ENCODE assay signal across 22 mouse cellular contexts in genomic region chr4:134668355-134669028, GRCm38 (mm10). TPM values are rescaled to one million over a fixed set of nuclear protein-coding genes. Genes with fewer than 3 reads are reported as not detected.
DNase-seq lines count a peak whose midpoint lies in the region; ATAC-seq lines count a peak whose summit lies in the region.
"Had no signal": no experiment of that assay in that cellular context is flagged by ENCODE, and none has a peak within 500 bp of the region (broad histone marks: within the 10 kb centered on the region; RNA-seq: fewer than 3 reads in every experiment).

No protein-coding gene starts in this region.

- H3K27me3 ChIP-seq in heart, embryonic 10.5 days (ENCODE audit: insufficient read depth, poor library complexity, severe bottlenecking): no peaks in the 10 kb centered on the region
- H3K27me3 ChIP-seq in heart, embryonic 11.5 days (ENCODE audit: control insufficient read depth, insufficient read depth, low read length): no peaks in the 10 kb centered on the region
- no peaks in the 10 kb centered on the region for H3K27me3 ChIP-seq in neural tube, embryonic 13.5 days
- H3K27me3 ChIP-seq in limb, embryonic 13.5 days: no peaks in the 10 kb centered on the region
- H3K27me3 ChIP-seq: CH12.LX; embryonic facial prominence, embryonic 13.5 days had no signal

- intact Hi-C loops in left cerebral cortex, postnatal 25 days (cut with DNase I): no loop called here

- ATAC-seq in heart, embryonic 11.5 days (replicated peaks; ENCODE audit: insufficient number of reproducible peaks, low FRiP score, low TSS enrichment): no peak
- ATAC-seq in neural tube, embryonic 13.5 days (ENCODE audit: low read depth): no peak
- no peak for ATAC-seq in limb, embryonic 13.5 days (ENCODE audit: low FRiP score, low read depth)
- ATAC-seq: forebrain, postnatal 0 days; hindbrain, embryonic 16.5 days; intestine, postnatal 0 days had no signal

- H3K4me3 ChIP-seq in heart, embryonic 10.5 days: no peak overlapping the region
- no peak overlapping the region for H3K4me3 ChIP-seq in heart, embryonic 11.5 days (ENCODE audit: low read depth, low read length)
- no peak overlapping the region for H3K4me3 ChIP-seq in neural tube, embryonic 13.5 days
- no peak overlapping the region for H3K4me3 ChIP-seq in limb, embryonic 13.5 days
- H3K4me3 ChIP-seq: embryonic facial prominence, embryonic 13.5 days; megakaryocyte, embryonic 14.5 days had no signal

- H3K9ac ChIP-seq in heart, embryonic 11.5 days (ENCODE audit: low read depth, low read length): no peak overlapping the region
- H3K9ac ChIP-seq in neural tube, embryonic 13.5 days: no peak overlapping the region
- 0 out of 2 replicates have a peak overlapping the region, but pooled peaks have one; percentile 14 for H3K9ac ChIP-seq in limb, embryonic 13.5 days
- H3K9ac ChIP-seq: embryonic facial prominence, embryonic 13.5 days; forebrain, postnatal 0 days had no signal

- WGBS in heart, embryonic 10.5 days: 47% methylated on average over 12 of the region's 12 CpGs
- 46% methylated on average over 12 of the region's 12 CpGs for WGBS in heart, embryonic 11.5 days (ENCODE audit: insufficient replicate concordance)
- 59% methylated on average over 12 of the region's 12 CpGs for WGBS in neural tube, embryonic 13.5 days
- 54% methylated on average over 12 of the region's 12 CpGs for WGBS in limb, embryonic 13.5 days

- DNase-seq in heart, embryonic 10.5 days (ENCODE audit: low spot score): no peak
- no peak for DNase-seq in neural tube, embryonic 10.5 days (ENCODE audit: extremely low spot score, low spot score)
- DNase-seq in cerebellum, adult 9-11 months: peak; percentile 84
- no peak for DNase-seq in adrenal gland, postnatal 14 days
- DNase-seq in left cerebral cortex, postnatal 25 days (ENCODE audit: low spot score in 2 of 2): no peak
- DNase-seq: adrenal gland, postnatal 25 days; forebrain, postnatal 0 days; heart, adult 18-20 months; kidney, postnatal 10 days; layer of hippocampus, postnatal 36 days; lung, adult 18-20 months; lung, postnatal 14 days; right cerebral cortex, adult 18-20 months; thymus, postnatal 25 days had no signal

- no peak overlapping the region for H3K4me2 ChIP-seq in heart, embryonic 11.5 days
- H3K4me2 ChIP-seq in neural tube, embryonic 13.5 days: no peak overlapping the region
- no peak overlapping the region for H3K4me2 ChIP-seq in limb, embryonic 13.5 days (replicated peaks)
- H3K4me2 ChIP-seq: embryonic facial prominence, embryonic 13.5 days had no signal

- peaks cover 64% of the 10 kb centered on the region for H3K4me1 ChIP-seq in heart, embryonic 10.5 days
- H3K4me1 ChIP-seq in heart, embryonic 11.5 days (ENCODE audit: control insufficient read depth, insufficient read depth, low read length): peaks cover 30% of the 10 kb centered on the region
- H3K4me1 ChIP-seq in neural tube, embryonic 13.5 days (replicated peaks): peaks cover 40% of the 10 kb centered on the region
- H3K4me1 ChIP-seq in limb, embryonic 13.5 days: peaks cover 40% of the 10 kb centered on the region

- peak overlapping the region; percentile 75; the same call in 1 of the 2 replicates for H3K27ac ChIP-seq in heart, embryonic 10.5 days
- H3K27ac ChIP-seq in heart, embryonic 11.5 days (ENCODE audit: low read depth, low read length): no peak overlapping the region
- 0 out of 2 replicates have a peak overlapping the region, but pooled peaks have one; percentile 18 for H3K27ac ChIP-seq in neural tube, embryonic 13.5 days (replicated peaks)
- no peak overlapping the region for H3K27ac ChIP-seq in limb, embryonic 13.5 days
- H3K27ac ChIP-seq: embryonic facial prominence, embryonic 13.5 days had no signal

- no peaks in the 10 kb centered on the region for H3K9me3 ChIP-seq in heart, embryonic 10.5 days
- no peaks in the 10 kb centered on the region for H3K9me3 ChIP-seq in heart, embryonic 11.5 days (replicated peaks; ENCODE audit: control insufficient read depth, low read length)
- no peaks in the 10 kb centered on the region for H3K9me3 ChIP-seq in neural tube, embryonic 13.5 days
- H3K9me3 ChIP-seq in limb, embryonic 13.5 days: no peaks in the 10 kb centered on the region
- H3K9me3 ChIP-seq: embryonic facial prominence, embryonic 13.5 days; megakaryocyte, embryonic 14.5 days had no signal

- no peaks in the 10 kb centered on the region for H3K36me3 ChIP-seq in heart, embryonic 10.5 days
- H3K36me3 ChIP-seq in heart, embryonic 11.5 days (ENCODE audit: control insufficient read depth, insufficient read depth, low read length): no peaks in the 10 kb centered on the region
- H3K36me3 ChIP-seq in neural tube, embryonic 13.5 days: no peaks in the 10 kb centered on the region
- H3K36me3 ChIP-seq in limb, embryonic 13.5 days: no peaks in the 10 kb centered on the region
- H3K36me3 ChIP-seq: embryonic facial prominence, embryonic 13.5 days had no signal

RNA-seq across cellular contexts. Expression of gene Man1c1, which starts 35.6 kb away (rescaled TPM):
- polyA plus RNA-seq in heart, embryonic 10.5 days (2016; fragmentation: Nextera tagmentation; extraction: Ambion mirVana): 8.3 and 8.6 TPM in 2 replicates
- 8.6 and 9.3 TPM in 2 replicates for polyA plus RNA-seq in heart, embryonic 11.5 days (2014; fragmentation: Nextera tagmentation; extraction: Ambion mirVana)
- polyA plus RNA-seq in neural tube, embryonic 13.5 days (2015; fragmentation: Nextera tagmentation; extraction: Ambion mirVana): 5.3 and 5.7 TPM in 2 replicates
- 2.9 and 3.5 TPM in 2 replicates for polyA plus RNA-seq in limb, embryonic 13.5 days (2015; fragmentation: Nextera tagmentation; extraction: Ambion mirVana)
- 19.6 and 21.5 TPM in 2 replicates for total RNA-seq in adrenal gland, postnatal 14 days (2021)
- total RNA-seq in left cerebral cortex, postnatal 25 days (2021): 10 to 100 TPM; 42.3 to 42.7 TPM

Comparison
In these comparisons a context has a peak if more than half of its experiments do, and no peak if none do; other contexts are left out.
1. H3K27ac ChIP-seq: peak in heart, embryonic 10.5 days (single experiment) and neural tube, embryonic 13.5 days (single experiment); none in heart, embryonic 11.5 days (single experiment) and limb, embryonic 13.5 days (single experiment).